Mouse (Mus musculus): Measurements from ENCODE around the gene Gm27029. TPM values are rescaled to one million over a fixed set of nuclear protein-coding genes. Genes with fewer than 3 reads are reported as not detected.

The Gm27029 gene
- polyA plus RNA-seq, 1 experiment from 2014 or later, result 3.6 TPM

DNA sequence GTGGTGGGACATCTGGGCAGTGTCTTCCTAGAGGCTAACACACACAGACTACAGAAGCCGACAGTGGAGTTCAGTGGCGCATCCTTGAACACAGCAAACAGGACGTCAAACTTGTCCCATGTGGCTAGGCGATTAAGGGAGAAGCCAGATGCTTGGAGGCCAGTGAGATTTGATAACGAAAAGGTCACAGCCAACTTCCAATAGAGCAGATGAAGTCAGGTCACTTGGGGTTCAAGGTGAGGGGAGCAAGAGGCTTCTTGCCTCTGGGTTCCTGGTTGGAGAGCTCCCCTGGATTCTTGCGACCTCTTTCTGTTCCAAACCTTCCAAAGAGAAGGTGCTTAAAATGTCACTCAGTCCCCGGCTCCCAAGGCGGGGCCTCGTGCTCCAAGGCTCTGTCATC lies 64.8 kb downstream of the Gm27029 start:
- Histone ChIP-seq H3K27ac (no peak overlapping the region), H3K4me1 (peaks cover 22% of the 10 kb centered on the region), H3K27me3 (replicated peaks) (no peaks in the 10 kb centered on the region), H3K4me2 (no peak overlapping the region), H3K9ac (no peak overlapping the region), H3K4me3 (no peak overlapping the region), H3K36me3 (no peaks in the 10 kb centered on the region), H3K9me3 (replicated peaks) (no peaks in the 10 kb centered on the region)
- no peak for ATAC-seq
- WGBS (ENCODE audit: insufficient replicate concordance), result 63% methylated on average over 9 of the region's 9 CpGs

DNA sequence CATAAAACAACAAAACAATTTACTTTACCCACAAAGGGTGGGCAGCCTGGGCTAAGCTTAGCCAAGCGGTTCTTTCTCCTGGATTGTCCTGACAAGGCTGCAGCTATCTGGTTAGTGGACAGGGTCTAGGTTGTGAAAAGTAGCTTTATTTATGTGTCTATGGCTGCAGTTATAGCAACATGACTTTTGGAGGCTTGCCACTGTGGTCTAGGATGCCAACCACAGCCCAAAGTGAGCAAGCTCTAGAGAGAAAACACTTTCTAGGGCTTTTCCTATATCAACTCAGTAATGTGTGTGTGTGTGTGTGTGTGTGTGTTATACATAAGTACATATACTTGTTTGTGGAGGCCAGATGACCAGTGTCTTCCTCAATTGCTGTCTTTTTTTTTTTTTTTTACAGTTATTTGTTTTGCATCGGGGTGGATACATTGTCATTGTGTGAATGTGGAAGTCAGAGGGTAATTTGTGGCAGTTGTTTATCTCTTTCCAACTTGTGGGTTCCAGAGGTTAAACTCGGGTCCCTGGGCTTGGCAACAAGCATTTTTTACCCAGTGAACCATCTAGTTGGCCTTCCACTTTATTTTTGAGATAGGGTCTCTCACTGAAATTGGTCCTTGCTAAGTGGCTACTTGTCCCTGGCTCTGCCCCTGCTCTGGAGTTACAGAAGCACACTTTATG lies 67.0 kb downstream of the Gm27029 start:
- no peaks in the 10 kb centered on the region for H3K36me3 ChIP-seq
- ATAC-seq, result no peak
- H3K4me1 ChIP-seq, result peaks cover 18% of the 10 kb centered on the region
- no peaks in the 10 kb centered on the region for H3K9me3 ChIP-seq (replicated peaks)
- no peak overlapping the region for H3K27ac ChIP-seq
- no peak overlapping the region for H3K9ac ChIP-seq
- H3K4me3 ChIP-seq, result no peak overlapping the region
- no peak overlapping the region for H3K4me2 ChIP-seq
- peaks cover 3% of the 10 kb centered on the region; the same call in 1 of the 2 replicates for H3K27me3 ChIP-seq (replicated peaks)
- 53% methylated on average over 3 of the region's 3 CpGs for WGBS (ENCODE audit: insufficient replicate concordance)

Small RNA genes within 50 kb of the gene (microRNA-seq; reads per million reads assigned to microRNA genes)
- not detected for gene Mir6929

Other genes starting within 250 kb of the Gm27029 start
- gene Ccr10, start 249.4 kb downstream of the Gm27029 start, polyA plus RNA-seq (2016; fragmentation: Nextera tagmentation; extraction: Ambion mirVana), result 0.07 TPM in 1 of 2 replicates, not detected in the other
- 9.8 and 10.3 TPM in 2 replicates for gene Ezh1, start 198.3 kb downstream of the Gm27029 start, polyA plus RNA-seq (2016; fragmentation: Nextera tagmentation; extraction: Ambion mirVana)
- gene Ramp2, start 178.8 kb downstream of the Gm27029 start, polyA plus RNA-seq (2016; fragmentation: Nextera tagmentation; extraction: Ambion mirVana), result 32.6 and 33.5 TPM in 2 replicates
- 106 TPM in 2 replicates for gene Vps25, start 171.1 kb downstream of the Gm27029 start, polyA plus RNA-seq (2016; fragmentation: Nextera tagmentation; extraction: Ambion mirVana)
- gene Wnk4, start 164.2 kb downstream of the Gm27029 start, polyA plus RNA-seq (2016; fragmentation: Nextera tagmentation; extraction: Ambion mirVana), result 11.3 and 12.3 TPM in 2 replicates
- 0.74 and 1.3 TPM in 2 replicates for gene Cntd1, start 145.8 kb downstream of the Gm27029 start, polyA plus RNA-seq (2016; fragmentation: Nextera tagmentation; extraction: Ambion mirVana)
- 144 and 150 TPM in 2 replicates for gene Coa3, start 145.7 kb downstream of the Gm27029 start, polyA plus RNA-seq (2016; fragmentation: Nextera tagmentation; extraction: Ambion mirVana)
- gene Becn1, start 122.5 kb downstream of the Gm27029 start, polyA plus RNA-seq (2016; fragmentation: Nextera tagmentation; extraction: Ambion mirVana), result 115 and 119 TPM in 2 replicates
- 263 and 273 TPM in 2 replicates for gene Psme3, start 108.6 kb downstream of the Gm27029 start, polyA plus RNA-seq (2016; fragmentation: Nextera tagmentation; extraction: Ambion mirVana)
- 2.2 TPM in 2 replicates for gene Aoc2, start 99.7 kb downstream of the Gm27029 start, polyA plus RNA-seq (2016; fragmentation: Nextera tagmentation; extraction: Ambion mirVana)
- gene Aoc3, start 94.2 kb downstream of the Gm27029 start, polyA plus RNA-seq (2016; fragmentation: Nextera tagmentation; extraction: Ambion mirVana), result 0.05 and 0.06 TPM in 2 replicates
- not detected in 2 replicates for gene G6pc, start 57.2 kb downstream of the Gm27029 start, polyA plus RNA-seq (2016; fragmentation: Nextera tagmentation; extraction: Ambion mirVana)
- gene Aarsd1, start 7.2 kb downstream of the Gm27029 start, polyA plus RNA-seq (2016; fragmentation: Nextera tagmentation; extraction: Ambion mirVana), result 67.0 and 72.7 TPM in 2 replicates
- gene Rundc1, start 289 bp upstream of the Gm27029 start, polyA plus RNA-seq (2016; fragmentation: Nextera tagmentation; extraction: Ambion mirVana), result 9.8 TPM in 2 replicates
- gene Ptges3l, start 537 bp upstream of the Gm27029 start, polyA plus RNA-seq (2016; fragmentation: Nextera tagmentation; extraction: Ambion mirVana), result 1.3 and 2.1 TPM in 2 replicates
- 378 and 390 TPM in 2 replicates for gene Rpl27, start 17.5 kb upstream of the Gm27029 start, polyA plus RNA-seq (2016; fragmentation: Nextera tagmentation; extraction: Ambion mirVana)
- gene Ifi35, start 23.6 kb upstream of the Gm27029 start, polyA plus RNA-seq (2016; fragmentation: Nextera tagmentation; extraction: Ambion mirVana), result 35.8 and 37.1 TPM in 2 replicates
- gene Rnd2, start 40.2 kb upstream of the Gm27029 start, polyA plus RNA-seq (2016; fragmentation: Nextera tagmentation; extraction: Ambion mirVana), result 3.6 and 3.9 TPM in 2 replicates
- 11.8 and 12.2 TPM in 2 replicates for gene Vat1, start 41.4 kb upstream of the Gm27029 start, polyA plus RNA-seq (2016; fragmentation: Nextera tagmentation; extraction: Ambion mirVana)
- 17.2 and 17.4 TPM in 2 replicates for gene Brca1, start 127.2 kb upstream of the Gm27029 start, polyA plus RNA-seq (2016; fragmentation: Nextera tagmentation; extraction: Ambion mirVana)
- 45.1 and 47.9 TPM in 2 replicates for gene Nbr1, start 127.4 kb upstream of the Gm27029 start, polyA plus RNA-seq (2016; fragmentation: Nextera tagmentation; extraction: Ambion mirVana)
- gene Tmem106a, start 157.4 kb upstream of the Gm27029 start, polyA plus RNA-seq (2016; fragmentation: Nextera tagmentation; extraction: Ambion mirVana), result 5.0 and 5.3 TPM in 2 replicates
- gene Gm11634, start 174.5 kb upstream of the Gm27029 start, polyA plus RNA-seq (2016; fragmentation: Nextera tagmentation; extraction: Ambion mirVana), result not detected in 2 replicates
- gene Rdm1, start 202.4 kb upstream of the Gm27029 start, polyA plus RNA-seq (2016; fragmentation: Nextera tagmentation; extraction: Ambion mirVana), result 11.8 and 12.4 TPM in 2 replicates
- gene Arl4d, start 240.7 kb upstream of the Gm27029 start, polyA plus RNA-seq (2016; fragmentation: Nextera tagmentation; extraction: Ambion mirVana), result 1.0 and 1.3 TPM in 2 replicates